Mouse (Mus musculus) kidney, embryonic 15.5 days (tissue): ENCODE measurements around the gene Tgfbr2. TPM values are rescaled to one million over a fixed set of nuclear protein-coding genes. Genes with fewer than 3 reads are reported as not detected.

Experiments
- ATAC-seq: fragments of 200-750 bp; cut with Nextera tagmentation; replicated peaks from 2 replicates; pipeline ENCODE4 v1.8.0; 2017; ENCODE audit warnings: moderate TSS enrichment; ENCODE audit not compliant: low FRiP score
- H3K27ac ChIP-seq: fragments of 300-500 bp; sonication (generic); 2 replicates; pipeline ENCODE4 v1.5.1; 2015; ENCODE audit warnings: mild to moderate bottlenecking, inconsistent platforms
- H3K27me3 ChIP-seq: fragments of 300-500 bp; sonication (generic); 2 replicates; pipeline ENCODE4 v1.6.1; 2015; ENCODE audit warnings: inconsistent platforms
- H3K36me3 ChIP-seq: fragments of 300-500 bp; sonication (generic); 2 replicates; pipeline ENCODE4 v1.6.1; 2015; ENCODE audit warnings: inconsistent platforms
- H3K4me1 ChIP-seq: fragments of 300-500 bp; sonication (generic); 2 replicates; pipeline ENCODE4 v1.6.1; 2015; ENCODE audit warnings: inconsistent platforms
- H3K4me2 ChIP-seq: fragments of 300-500 bp; sonication (generic); 2 replicates; pipeline ENCODE4 v1.6.1; 2015; ENCODE audit warnings: moderate library complexity, mild to moderate bottlenecking, inconsistent platforms
- H3K4me3 ChIP-seq: fragments of 300-500 bp; sonication (generic); replicated peaks from 2 replicates; pipeline ENCODE4 v1.5.1; 2015; ENCODE audit warnings: mild to moderate bottlenecking, inconsistent platforms
- H3K9ac ChIP-seq: fragments of 300-500 bp; sonication (generic); 2 replicates; pipeline ENCODE4 v1.6.1; 2015; ENCODE audit warnings: mild to moderate bottlenecking, inconsistent platforms
- H3K9me3 ChIP-seq: fragments of 300-500 bp; sonication (generic); replicated peaks from 2 replicates; pipeline ENCODE4 v1.6.1; 2016; ENCODE audit warnings: inconsistent platforms
- WGBS: fragments of 180-500 bp; shearing (Covaris S2); methylation state at CpG from one replicate; pipeline ENCODE4 v1.1.7; 2015; ENCODE audit warnings: mixed read lengths; 5-methylcytosine and 5-hydroxymethylcytosine counted together
- polyA plus RNA-seq: library from polyadenylated mRNA; unstranded; fragments of >200 nt; fragmentation: Nextera tagmentation; extraction: Ambion mirVana; gene quantifications from 2 replicates; pipeline ENCODE4 v1.2.1, GENCODE M21; 2015

Gene Tgfbr2
- polyA plus RNA-seq, 1 experiment from 2014 or later, result 31.5 TPM

GRCm38 (mm10) chr9:116212915-116213619 is 37.9 kb upstream of the Tgfbr2 start:
- H3K4me1 ChIP-seq, result peaks cover 40% of the 10 kb centered on the region
- peak overlapping the region; percentile 68 for H3K27ac ChIP-seq
- H3K9me3 ChIP-seq, result no peaks in the 10 kb centered on the region
- H3K27me3 ChIP-seq, result no peaks in the 10 kb centered on the region
- H3K4me2 ChIP-seq, result no peak overlapping the region
- peak; percentile 47; the same call in 1 of the 2 replicates for ATAC-seq
- H3K9ac ChIP-seq, result no peak overlapping the region
- no peaks in the 10 kb centered on the region for H3K36me3 ChIP-seq
- no peak overlapping the region for H3K4me3 ChIP-seq
- 65% methylated on average over 8 of the region's 8 CpGs for WGBS

- WGBS, result 82% methylated on average over 12 of the region's 12 CpGs
- 0 out of 2 replicates have a peak overlapping the region, but pooled peaks have one; percentile 13 for H3K27ac ChIP-seq
- ATAC-seq, result no peak
Observed at GRCm38 (mm10) chr9:116212069-116212468, 36.9 kb upstream of the Tgfbr2 start.

GRCm38 (mm10) chr9:116208169-116208904 is 33.2 kb upstream of the Tgfbr2 start:
- WGBS, result 71% methylated on average over 16 of the region's 16 CpGs
- H3K9me3 ChIP-seq, result no peaks in the 10 kb centered on the region
- H3K4me1 ChIP-seq, result peaks cover 21% of the 10 kb centered on the region
- no peaks in the 10 kb centered on the region for H3K27me3 ChIP-seq
- H3K9ac ChIP-seq, result no peak overlapping the region
- 0 out of 2 replicates have a peak, but pooled peaks have one; percentile 59 for ATAC-seq
- H3K36me3 ChIP-seq, result no peaks in the 10 kb centered on the region
- H3K4me3 ChIP-seq, result no peak overlapping the region
- peak overlapping the region; percentile 34 for H3K27ac ChIP-seq
- no peak overlapping the region for H3K4me2 ChIP-seq

More at GRCm38 (mm10) chr9:116212069-116212468, 36.9 kb upstream of the Tgfbr2 start:
- no peaks in the 10 kb centered on the region for H3K27me3 ChIP-seq
- no peaks in the 10 kb centered on the region for H3K9me3 ChIP-seq
- H3K4me2 ChIP-seq, result no peak overlapping the region
- H3K4me3 ChIP-seq, result no peak overlapping the region
- peaks cover 41% of the 10 kb centered on the region for H3K4me1 ChIP-seq
- no peaks in the 10 kb centered on the region for H3K36me3 ChIP-seq
- no peak overlapping the region for H3K9ac ChIP-seq

- Histone ChIP-seq H3K27me3 (no peaks in the 10 kb centered on the region), H3K27ac (no peak overlapping the region), H3K4me1 (peaks cover 10% of the 10 kb centered on the region), H3K4me2 (no peak overlapping the region), H3K9me3 (no peaks in the 10 kb centered on the region), H3K4me3 (no peak overlapping the region), H3K9ac (no peak overlapping the region), H3K36me3 (no peaks in the 10 kb centered on the region)
- ATAC-seq, result no peak
- 85% methylated on average over 2 of the region's 2 CpGs for WGBS
Observed at GRCm38 (mm10) chr9:116206901-116207300, 31.7 kb upstream of the Tgfbr2 start.

GRCm38 (mm10) chr9:116203675-116204074 is 28.5 kb upstream of the Tgfbr2 start:
- H3K27me3 ChIP-seq, result no peaks in the 10 kb centered on the region
- no peaks in the 10 kb centered on the region for H3K9me3 ChIP-seq
- no peaks in the 10 kb centered on the region for H3K36me3 ChIP-seq
- WGBS, result 87% methylated on average over 1 of the region's 1 CpGs
- no peak overlapping the region for H3K4me3 ChIP-seq
- no peak for ATAC-seq
- H3K27ac ChIP-seq, result no peak overlapping the region
- H3K4me1 ChIP-seq, result peaks cover 15% of the 10 kb centered on the region
- no peak overlapping the region for H3K9ac ChIP-seq
- H3K4me2 ChIP-seq, result no peak overlapping the region

- no peak overlapping the region for H3K9ac ChIP-seq
- H3K9me3 ChIP-seq, result no peaks in the 10 kb centered on the region
- peak overlapping the region; percentile 67 for H3K27ac ChIP-seq
- 49% methylated on average over 9 of the region's 9 CpGs for WGBS
- ATAC-seq, result 0 out of 2 replicates have a peak, but pooled peaks have one; percentile 15
- H3K4me1 ChIP-seq, result peaks cover 15% of the 10 kb centered on the region
- no peak overlapping the region for H3K4me3 ChIP-seq
- no peaks in the 10 kb centered on the region for H3K36me3 ChIP-seq
- no peaks in the 10 kb centered on the region for H3K27me3 ChIP-seq
- 0 out of 2 replicates have a peak overlapping the region, but pooled peaks have one; percentile 8 for H3K4me2 ChIP-seq
Observed at GRCm38 (mm10) chr9:116199127-116199526, 24.0 kb upstream of the Tgfbr2 start.

GRCm38 (mm10) chr9:116198488-116198887 is 23.3 kb upstream of the Tgfbr2 start:
- H3K27me3 ChIP-seq, result no peaks in the 10 kb centered on the region
- no peaks in the 10 kb centered on the region for H3K9me3 ChIP-seq
- no peaks in the 10 kb centered on the region for H3K36me3 ChIP-seq
- no peak for ATAC-seq
- H3K27ac ChIP-seq, result no peak overlapping the region
- H3K4me3 ChIP-seq, result no peak overlapping the region
- peaks cover 15% of the 10 kb centered on the region for H3K4me1 ChIP-seq
- no peak overlapping the region for H3K9ac ChIP-seq
- no peak overlapping the region for H3K4me2 ChIP-seq
- WGBS, result 27% methylated on average over 9 of the region's 9 CpGs

GRCm38 (mm10) chr9:116197491-116198170 is 22.5 kb upstream of the Tgfbr2 start:
- no peak overlapping the region for H3K27ac ChIP-seq
- no peaks in the 10 kb centered on the region for H3K9me3 ChIP-seq
- no peak overlapping the region for H3K4me3 ChIP-seq
- H3K9ac ChIP-seq, result no peak overlapping the region
- peaks cover 15% of the 10 kb centered on the region for H3K4me1 ChIP-seq
- 94% methylated on average over 11 of the region's 11 CpGs for WGBS
- no peak overlapping the region for H3K4me2 ChIP-seq
- no peaks in the 10 kb centered on the region for H3K36me3 ChIP-seq
- H3K27me3 ChIP-seq, result no peaks in the 10 kb centered on the region
- ATAC-seq, result no peak

- Histone ChIP-seq H3K4me3 (no peak overlapping the region), H3K27me3 (no peaks in the 10 kb centered on the region), H3K9me3 (no peaks in the 10 kb centered on the region), H3K36me3 (no peaks in the 10 kb centered on the region), H3K4me2 (no peak overlapping the region), H3K4me1 (peaks cover 7% of the 10 kb centered on the region), H3K27ac (no peak overlapping the region), H3K9ac (no peak overlapping the region)
- WGBS, result 80% methylated on average over 4 of the region's 4 CpGs
- ATAC-seq, result no peak
Observed at GRCm38 (mm10) chr9:116193889-116194450, 18.8 kb upstream of the Tgfbr2 start.

- Histone ChIP-seq H3K9ac (no peak overlapping the region), H3K27ac (no peak overlapping the region), H3K27me3 (no peaks in the 10 kb centered on the region), H3K4me3 (no peak overlapping the region), H3K9me3 (no peaks in the 10 kb centered on the region), H3K4me1 (peaks cover 4% of the 10 kb centered on the region; the same call in 1 of the 2 replicates), H3K36me3 (no peaks in the 10 kb centered on the region), H3K4me2 (no peak overlapping the region)
- 76% methylated on average over 1 of the region's 1 CpGs for WGBS
- ATAC-seq, result no peak
Observed at GRCm38 (mm10) chr9:116193535-116193881, 18.3 kb upstream of the Tgfbr2 start.

GRCm38 (mm10) chr9:116192826-116193534 is 17.8 kb upstream of the Tgfbr2 start:
- WGBS, result 92% methylated on average over 12 of the region's 12 CpGs

More at GRCm38 (mm10) chr9:116192826-116193534, 17.8 kb upstream of the Tgfbr2 start:
- H3K9ac ChIP-seq, result no peak overlapping the region
- no peak overlapping the region for H3K27ac ChIP-seq
- H3K9me3 ChIP-seq, result no peaks in the 10 kb centered on the region
- no peaks in the 10 kb centered on the region for H3K36me3 ChIP-seq
- no peak overlapping the region for H3K4me2 ChIP-seq
- H3K4me1 ChIP-seq, result no peaks in the 10 kb centered on the region
- ATAC-seq, result no peak
- H3K4me3 ChIP-seq, result no peak overlapping the region
- H3K27me3 ChIP-seq, result no peaks in the 10 kb centered on the region
